Mouse (Mus musculus) left cerebral cortex, adult 18-20 months (tissue): ENCODE measurements around the gene Vars2. TPM values are rescaled to one million over a fixed set of nuclear protein-coding genes. Genes with fewer than 3 reads are reported as not detected.

Experiments
- DNase-seq, 2 experiments: peaks; one replicate each; pipeline ENCODE4 v3.0.0; 2021 to 2022; ENCODE audit warnings: low spot score in 2 of 2, mixed read lengths in 1 of 2
- total RNA-seq, 2 experiments: library from RNA; stranded (reverse); gene quantifications; 2 replicates each; pipeline ENCODE4 v1.2.3; 2021

Vars2 gene
- total RNA-seq, 2 experiments from 2014 or later: 34.3 to 35.1 TPM

- no peak for DNase-seq
Observed at GRCm38 (mm10) chr17:35695289-35695688, 27.9 kb upstream of the Vars2 start.

GRCm38 (mm10) chr17:35693906-35694305, 26.5 kb upstream of the Vars2 start:
- DNase-seq: no peak

GRCm38 (mm10) chr17:35692368-35692767, 25.0 kb upstream of the Vars2 start:
- no peak for DNase-seq

- no peak for DNase-seq
Observed at GRCm38 (mm10) chr17:35691811-35692210, 24.4 kb upstream of the Vars2 start.

DNA sequence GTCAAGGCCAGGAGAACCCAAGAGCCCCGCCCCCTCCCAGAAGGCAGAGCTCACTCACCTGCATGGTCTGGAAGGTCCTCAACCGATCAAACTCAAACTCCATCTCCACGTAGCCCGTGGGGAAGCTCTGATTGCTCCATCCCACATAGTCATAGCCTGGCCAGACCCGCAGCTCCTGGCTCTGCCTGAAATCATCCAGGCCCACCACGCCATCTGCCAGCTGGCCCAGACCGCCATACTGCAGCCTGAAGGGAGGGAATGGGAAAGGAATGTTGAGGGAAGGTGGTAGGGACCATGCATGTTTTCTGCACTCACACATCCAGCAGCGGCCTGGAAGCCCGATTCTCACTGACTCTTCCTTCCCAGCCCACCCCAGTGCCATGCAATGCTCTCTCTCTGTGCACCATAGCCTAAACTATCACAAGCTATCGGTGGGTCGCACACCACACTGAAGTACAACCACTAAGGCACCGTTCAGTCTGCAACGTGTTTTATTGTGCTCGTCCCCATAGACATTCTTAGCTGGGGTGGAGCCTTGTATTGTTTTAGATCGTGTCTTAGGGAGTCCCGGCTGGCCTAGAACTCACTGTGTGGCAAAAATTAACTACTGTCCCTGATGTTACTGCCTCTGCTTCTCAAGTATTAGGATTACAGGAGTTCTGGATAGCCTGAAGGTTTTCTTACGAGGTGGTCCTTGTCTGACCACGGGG, 22.7 kb upstream of the Vars2 start:
- no peak for DNase-seq

- DNase-seq: no peak
Observed at GRCm38 (mm10) chr17:35688347-35689175, 21.2 kb upstream of the Vars2 start.

GRCm38 (mm10) chr17:35685061-35685460, 17.7 kb upstream of the Vars2 start:
- no peak for DNase-seq

DNA sequence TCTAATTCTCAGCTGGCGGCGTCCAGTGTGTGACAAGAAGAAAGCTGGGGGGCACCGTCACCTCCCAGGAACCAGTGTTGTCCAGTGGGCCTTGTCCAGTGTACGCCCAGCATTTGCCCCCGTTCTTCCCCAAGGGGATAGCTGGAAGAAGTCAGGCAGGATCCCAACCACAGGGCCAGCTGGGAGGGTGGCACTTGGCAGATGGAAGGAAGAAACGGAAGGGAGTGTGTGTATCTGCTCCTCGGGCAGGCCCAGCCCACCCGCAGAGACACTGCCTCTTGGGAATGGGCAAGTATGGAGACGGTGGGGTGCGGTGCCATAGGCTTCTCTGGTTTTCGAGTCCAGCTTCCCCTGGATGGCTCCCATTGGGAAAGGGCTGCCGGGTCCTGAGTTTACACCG, 14.6 kb upstream of the Vars2 start:
- no peak for DNase-seq

- no peak for DNase-seq
Observed at GRCm38 (mm10) chr17:35680591-35680990, 13.2 kb upstream of the Vars2 start.

GRCm38 (mm10) chr17:35673416-35674035, 6.1 kb upstream of the Vars2 start, which contains the start of gene Gtf2h4:
Gene Gtf2h4, minus strand, starts transcription at chr17:35673739.
- peak; percentile 88 to 90 for DNase-seq

- no peak for DNase-seq
Observed at GRCm38 (mm10) chr17:35672527-35672926, 5.1 kb upstream of the Vars2 start.

DNA sequence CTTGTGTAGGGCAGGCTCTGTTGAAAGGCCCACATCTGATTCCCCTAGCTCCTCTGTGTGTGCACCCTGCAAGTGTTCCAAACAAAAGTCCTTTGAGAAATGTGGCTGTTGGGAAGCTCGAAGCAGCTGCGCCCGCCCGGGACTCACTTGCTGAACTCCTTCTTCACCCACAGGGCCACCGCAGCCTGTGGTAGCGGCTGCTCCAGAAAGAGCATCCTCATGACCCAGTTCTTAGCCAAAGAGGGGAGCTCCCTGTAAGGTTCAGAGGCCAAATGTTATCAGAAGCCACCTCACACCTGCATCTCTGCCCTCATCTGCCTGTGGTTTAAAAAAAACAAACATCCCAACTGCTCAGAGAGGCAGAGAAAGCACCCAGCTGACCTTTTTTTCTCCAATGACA, 4.5 kb upstream of the Vars2 start:
- no peak for DNase-seq

- DNase-seq: no peak
Observed at GRCm38 (mm10) chr17:35669731-35670130, 2.3 kb upstream of the Vars2 start.

DNA sequence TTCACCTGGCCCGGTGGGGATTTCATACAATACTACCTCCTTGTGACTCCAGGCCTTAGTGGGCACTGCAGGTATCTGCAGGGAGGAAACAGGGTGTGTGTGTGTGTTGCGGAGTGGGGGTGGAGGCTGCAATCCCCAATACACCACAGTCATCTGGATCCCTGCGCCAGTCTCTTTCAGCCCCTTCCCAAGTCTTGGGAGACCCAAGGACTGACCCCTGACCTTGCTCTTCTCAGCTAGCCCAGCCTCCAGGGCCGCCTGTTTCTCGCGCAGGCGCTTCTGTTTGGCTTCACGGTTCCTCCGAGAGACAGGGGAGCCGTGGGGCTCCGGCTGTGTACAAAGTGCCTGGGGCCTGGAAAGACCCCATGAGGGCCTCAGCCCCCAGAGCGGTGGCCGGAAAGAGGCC, 538 bp downstream of the Vars2 start:
- DNase-seq: peak in 1 of 2 experiments; percentile 39

- peak; percentile 44 to 47 for DNase-seq
Observed at GRCm38 (mm10) chr17:35665957-35666515, 1.4 kb downstream of the Vars2 start.

GRCm38 (mm10) chr17:35653086-35653485, 14.3 kb downstream of the Vars2 start:
- no peak for DNase-seq

GRCm38 (mm10) chr17:35649429-35649828, 18.0 kb downstream of the Vars2 start:
- no peak for DNase-seq

DNA sequence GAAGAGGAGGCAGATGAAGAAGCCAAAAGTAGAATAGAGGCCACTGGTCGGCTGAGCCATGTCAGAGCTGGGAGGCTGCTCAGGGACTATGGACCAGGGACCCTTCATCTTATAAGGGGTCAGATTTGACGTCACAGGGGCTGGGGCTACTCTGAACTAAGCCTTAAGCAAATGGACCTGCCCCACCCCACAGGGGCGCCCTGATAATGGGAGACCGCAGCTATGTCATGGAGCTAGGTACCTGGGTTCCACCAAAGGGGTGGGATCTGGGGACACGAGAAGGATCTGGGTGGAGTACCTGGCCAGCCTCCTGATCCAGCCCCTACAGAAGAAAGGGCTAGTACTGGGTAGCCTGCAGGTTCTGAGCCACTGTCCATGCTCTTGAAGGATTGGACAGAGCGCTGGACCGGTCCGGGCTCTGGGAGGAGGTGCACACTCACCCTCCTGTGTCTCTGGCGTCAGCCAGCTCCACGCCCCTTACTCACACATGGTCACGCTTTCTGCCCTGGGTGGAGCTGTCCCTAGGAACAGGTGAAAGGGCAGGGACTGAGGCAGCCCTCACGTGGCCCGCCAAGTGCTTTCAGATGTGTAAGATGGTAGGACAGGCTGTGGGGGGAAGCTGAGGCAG, 23.7 kb downstream of the Vars2 start, which contains the start of gene Mucl3:
Gene Mucl3 (minus strand): TSS at position 87 of the 628 bp plus-strand sequence.
- no peak for DNase-seq

DNA sequence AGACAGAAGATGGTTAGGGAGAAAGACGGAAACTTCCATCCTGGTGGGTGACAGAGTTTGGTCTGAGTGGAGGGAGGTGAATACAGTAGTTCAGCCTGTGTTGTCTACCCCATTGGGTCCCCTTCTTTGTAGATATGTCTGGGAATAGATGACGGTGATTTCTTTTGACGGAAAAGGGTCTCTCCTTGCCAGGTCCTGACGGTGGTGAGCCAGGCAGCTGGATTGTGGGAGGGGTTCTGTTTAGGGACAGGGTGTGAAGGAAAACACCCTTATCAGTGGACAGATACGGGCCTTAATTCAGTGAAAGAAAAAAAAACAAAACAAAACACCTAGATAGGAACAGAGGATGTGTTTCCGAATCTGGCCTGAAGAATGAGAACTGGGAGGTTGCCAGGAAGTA, 28.0 kb downstream of the Vars2 start:
- no peak for DNase-seq

DNA sequence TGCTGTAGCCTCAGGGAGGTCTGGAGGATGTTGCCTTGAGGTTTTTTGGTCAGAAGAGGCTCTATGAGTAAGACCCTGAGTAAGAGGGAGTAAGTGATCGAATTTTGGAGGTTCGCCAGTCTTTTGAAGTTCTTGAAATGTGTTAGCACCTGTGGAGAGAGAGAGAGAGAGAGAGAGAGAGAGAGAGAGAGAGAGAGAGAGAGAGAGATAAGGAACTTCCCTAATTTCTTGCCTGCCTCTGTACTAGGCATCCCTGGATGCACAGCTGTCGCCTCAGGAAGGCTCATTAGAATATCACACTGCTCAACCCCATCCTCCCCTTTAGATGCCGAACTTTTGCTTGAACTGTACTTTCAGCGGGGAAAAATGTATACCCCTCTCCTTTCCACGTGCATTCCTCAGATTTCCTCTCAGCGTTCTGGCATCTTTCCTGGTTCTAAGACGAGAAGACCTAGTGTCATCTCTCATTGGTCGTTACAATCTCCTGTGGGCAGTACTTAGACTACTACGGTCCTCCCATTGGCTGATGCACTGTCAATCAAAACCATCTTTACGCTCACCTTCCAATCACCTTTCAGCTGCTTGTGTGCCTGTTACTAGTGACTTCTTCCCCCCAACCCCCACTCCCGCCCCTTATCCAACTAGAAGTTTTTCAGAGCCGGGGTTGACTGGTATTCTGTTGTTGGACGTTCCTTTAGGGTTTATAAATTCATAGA, 28.8 kb downstream of the Vars2 start:
- peak; percentile 18 for DNase-seq
